Mouse (Mus musculus) MEL (cell line): ENCODE measurements around the gene Krtap3-2. TPM values are rescaled to one million over a fixed set of nuclear protein-coding genes. Genes with fewer than 3 reads are reported as not detected.

Experiments used
- DNase-seq: peaks from one replicate; pipeline ENCODE4 v3.0.0; 2011; ENCODE audit warnings: low read depth, low spot score
- H3K27ac ChIP-seq: 2 replicates; pipeline ENCODE4 v1.5.1; 2012; ENCODE audit warnings: low read depth, mild to moderate bottlenecking, control low read depth, low read length, moderate library complexity; ENCODE audit not compliant: control insufficient read depth
- H3K27me3 ChIP-seq, 2 experiments: fragments of 150-350 bp in 1 of 2; sonication (generic) in 1 of 2; 2 replicates each; pipeline ENCODE4 v1.6.1; 2012; ENCODE audit warnings: low read length in 2 of 2, mild to moderate bottlenecking in 2 of 2, improper control_type of control experiment in 1 of 2, moderate library complexity in 1 of 2; ENCODE audit not compliant: insufficient read depth in 2 of 2, control insufficient read depth in 1 of 2
- H3K36me3 ChIP-seq, 2 experiments: 2 replicates each; pipeline ENCODE4 v1.6.1; 2012 to 2014; ENCODE audit warnings: low read length in 2 of 2, improper control_type of control experiment in 1 of 2, inconsistent platforms in 1 of 2, mild to moderate bottlenecking in 1 of 2; ENCODE audit not compliant: insufficient read depth in 2 of 2, control insufficient read depth in 1 of 2
- H3K4me1 ChIP-seq, 2 experiments: fragments of 150-350 bp in 1 of 2; sonication (generic) in 1 of 2; 2 replicates each; pipeline ENCODE4 v1.6.1; 2012; ENCODE audit warnings: low read length in 2 of 2, improper control_type of control experiment in 1 of 2, mild to moderate bottlenecking in 1 of 2; ENCODE audit not compliant: insufficient read depth in 2 of 2, control insufficient read depth in 1 of 2
- H3K4me3 ChIP-seq, 2 experiments: fragments of 150-350 bp in 1 of 2; sonication (generic) in 1 of 2; 2 replicates each; pipeline ENCODE4 v1.5.1; 2012; ENCODE audit warnings: low read depth in 2 of 2, low read length in 2 of 2, mild to moderate bottlenecking in 2 of 2, moderate library complexity in 2 of 2, control low read depth in 1 of 2, improper control_type of control experiment in 1 of 2; ENCODE audit not compliant: control insufficient read depth in 1 of 2, insufficient read depth in 1 of 2
- H3K79me2 ChIP-seq: 2 replicates; pipeline ENCODE4 v1.6.1; 2012; ENCODE audit warnings: mild to moderate bottlenecking, low read length, moderate library complexity; ENCODE audit not compliant: control insufficient read depth, poor library complexity, insufficient read depth
- H3K9ac ChIP-seq: 2 replicates; pipeline ENCODE4 v1.6.1; 2012; ENCODE audit warnings: low read depth, mild to moderate bottlenecking, control low read depth, low read length, moderate library complexity; ENCODE audit not compliant: control insufficient read depth, poor library complexity, severe bottlenecking
- H3K9me3 ChIP-seq: fragments of 150-350 bp; sonication (generic); replicated peaks from 2 replicates; pipeline ENCODE4 v1.6.1; 2012; ENCODE audit warnings: mild to moderate bottlenecking, low read length, improper control_type of control experiment, moderate library complexity; ENCODE audit not compliant: insufficient read depth
- BHLHE40 ChIP-seq: IDR thresholded peaks from 2 replicates; pipeline ENCODE4 v1.6.1; 2012; ENCODE audit warnings: low read depth, mild to moderate bottlenecking, inconsistent platforms, low read length, improper control_type of control experiment, borderline replicate concordance
- CTCF ChIP-seq, 3 experiments: IDR thresholded peaks in 2 of 3; conservative IDR thresholded peaks in 1 of 3; 2 replicates each; pipeline ENCODE4 v1.5.1; 2011 to 2012; ENCODE audit warnings: low read length in 3 of 3, low read depth in 2 of 3, mild to moderate bottlenecking in 2 of 3, improper control_type of control experiment in 1 of 3, inconsistent platforms in 1 of 3, mixed read lengths in 1 of 3, moderate library complexity in 1 of 3; ENCODE audit not compliant: control insufficient read depth in 1 of 3, insufficient read depth in 1 of 3, poor library complexity in 1 of 3, severe bottlenecking in 1 of 3
- E2F4 ChIP-seq: IDR thresholded peaks from 2 replicates; pipeline ENCODE4 v1.6.1; 2011; ENCODE audit warnings: low read depth, low read length, improper control_type of control experiment, borderline replicate concordance
- ELF1 ChIP-seq: IDR thresholded peaks from 2 replicates; pipeline ENCODE4 v1.6.1; 2014; ENCODE audit warnings: low read depth, mild to moderate bottlenecking, inconsistent platforms, low read length, improper control_type of control experiment, moderate library complexity
- GATA1 ChIP-seq: IDR thresholded peaks from 2 replicates; pipeline ENCODE4 v1.6.1; 2011; ENCODE audit warnings: low read depth, low read length, improper control_type of control experiment
- HCFC1 ChIP-seq: IDR thresholded peaks from 2 replicates; pipeline ENCODE4 v1.6.1; 2012; ENCODE audit warnings: low read depth, mild to moderate bottlenecking, inconsistent platforms, low read length, improper control_type of control experiment, moderate library complexity
- KAT2A ChIP-seq: conservative IDR thresholded peaks from 2 replicates; pipeline ENCODE4 v1.6.1; 2012; ENCODE audit warnings: low read depth, low read length, improper control_type of control experiment, inconsistent platforms
- MAX ChIP-seq: IDR thresholded peaks from 2 replicates; pipeline ENCODE4 v1.6.1; 2011; ENCODE audit warnings: low read length, improper control_type of control experiment
- MXI1 ChIP-seq: IDR thresholded peaks from 2 replicates; pipeline ENCODE4 v1.6.1; 2011; ENCODE audit warnings: mild to moderate bottlenecking, low read depth, low read length, improper control_type of control experiment
- MYB ChIP-seq: IDR thresholded peaks from 2 replicates; pipeline ENCODE4 v1.6.1; 2011; ENCODE audit warnings: mild to moderate bottlenecking, low read depth, low read length, improper control_type of control experiment
- NELFE ChIP-seq: IDR thresholded peaks from 2 replicates; pipeline ENCODE4 v1.6.1; 2011; ENCODE audit warnings: low read depth, low read length, improper control_type of control experiment
- NRF1 ChIP-seq: IDR thresholded peaks from 2 replicates; pipeline ENCODE4 v1.6.1; 2014; ENCODE audit warnings: low read depth, mild to moderate bottlenecking, inconsistent platforms, low read length, improper control_type of control experiment, moderate library complexity; ENCODE audit not compliant: poor library complexity, insufficient read depth, severe bottlenecking
- POLR2AphosphoS2 ChIP-seq: IDR thresholded peaks from 2 replicates; pipeline ENCODE4 v1.6.1; 2011; ENCODE audit warnings: low read length, improper control_type of control experiment
- RAD21 ChIP-seq: IDR thresholded peaks from 2 replicates; pipeline ENCODE4 v1.6.1; 2011; ENCODE audit warnings: mild to moderate bottlenecking, low read depth, low read length, improper control_type of control experiment
- TAL1 ChIP-seq: IDR thresholded peaks from 2 replicates; pipeline ENCODE4 v1.6.1; 2012; ENCODE audit warnings: mild to moderate bottlenecking, inconsistent platforms, low read length, moderate library complexity, mixed read lengths
- TBP ChIP-seq: IDR thresholded peaks from 2 replicates; pipeline ENCODE4 v1.8.0; 2011; ENCODE audit warnings: low read depth, low read length, improper control_type of control experiment
- TCF12 ChIP-seq: IDR thresholded peaks from 2 replicates; pipeline ENCODE4 v1.6.1; 2014; ENCODE audit warnings: low read depth, mild to moderate bottlenecking, inconsistent platforms, low read length, improper control_type of control experiment, moderate library complexity
- UBTF ChIP-seq: IDR thresholded peaks from 2 replicates; pipeline ENCODE4 v1.6.1; 2012; ENCODE audit warnings: low read depth, mild to moderate bottlenecking, inconsistent platforms, low read length, improper control_type of control experiment, moderate library complexity, borderline replicate concordance; ENCODE audit not compliant: insufficient read depth
- USF2 ChIP-seq, 2 experiments: IDR thresholded peaks; 2 replicates each; pipeline ENCODE4 v1.6.1; 2011 to 2012; ENCODE audit warnings: improper control_type of control experiment in 2 of 2, low read length in 2 of 2, borderline replicate concordance in 1 of 2, inconsistent platforms in 1 of 2, low read depth in 1 of 2, mild to moderate bottlenecking in 1 of 2; ENCODE audit not compliant: insufficient read depth in 1 of 2
- ZKSCAN1 ChIP-seq: IDR thresholded peaks from 2 replicates; pipeline ENCODE4 v1.6.1; 2012; ENCODE audit warnings: low read depth, mild to moderate bottlenecking, inconsistent platforms, low read length, improper control_type of control experiment, moderate library complexity
- ZMIZ1 ChIP-seq: IDR thresholded peaks from 2 replicates; pipeline ENCODE4 v1.6.1; 2012; ENCODE audit warnings: low read depth, mild to moderate bottlenecking, inconsistent platforms, low read length, improper control_type of control experiment, moderate library complexity
- ZNF384 ChIP-seq: IDR thresholded peaks from 2 replicates; pipeline ENCODE4 v1.6.1; 2012; ENCODE audit warnings: low read depth, mild to moderate bottlenecking, inconsistent platforms, low read length, improper control_type of control experiment
- polyA plus RNA-seq, 2 experiments: library from polyadenylated mRNA; stranded (reverse) in 1 of 2; unstranded in 1 of 2; fragments of >175 nt in 1 of 2; fragments of >200 nt in 1 of 2; gene quantifications; 2 replicates each; pipeline versions ENCODE4 v1.2.1 to v1.2.4; 2012; ENCODE audit warnings: low replicate concordance in 2 of 2, low read depth in 1 of 2; ENCODE audit not compliant: insufficient read length in 2 of 2, insufficient read depth in 1 of 2, missing spikeins in 1 of 2
- total RNA-seq: library from RNA; depleted of rRNA; stranded (reverse); fragments of 300-350 nt; gene quantifications from 2 replicates; pipeline ENCODE4 v1.2.3, GENCODE M21; 2012

Gene Krtap3-2
- total and polyA plus RNA-seq, 3 experiments, result not detected

DNA sequence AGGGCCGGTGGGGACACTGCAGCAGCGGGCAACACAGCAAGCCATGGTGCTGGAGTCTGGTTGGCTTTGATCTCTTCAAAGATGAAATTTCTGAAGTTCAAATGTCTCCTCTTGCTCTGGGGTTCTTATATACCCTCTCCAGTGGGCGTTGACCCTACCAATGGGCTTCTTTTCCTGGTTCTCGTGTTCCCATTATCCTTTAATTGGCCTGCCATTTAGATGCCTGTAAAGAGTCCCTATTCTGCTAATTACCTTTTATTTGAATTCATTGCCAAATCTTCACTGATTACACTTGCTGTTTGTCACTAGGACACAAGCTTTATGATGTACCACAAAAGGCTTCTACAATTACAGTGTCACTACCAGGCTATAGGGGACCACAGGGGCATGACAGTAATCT lies 5.9 kb downstream of the Krtap3-2 start, which contains the start of gene Krtap3-3:
Krtap3-3 (minus strand) TSS at position 101 of the 400 bp plus-strand sequence.
- Histone ChIP-seq H3K36me3 (no peaks in the 10 kb centered on the region), H3K27ac (no peak within 1 kb of the TSS), H3K9ac (no peak within 1 kb of the TSS), H3K4me3 (no peak within 1 kb of the TSS), H3K9me3 (no peaks in the 10 kb centered on the region), H3K4me1 (no peaks in the 10 kb centered on the region), H3K27me3 (no peaks in the 10 kb centered on the region), H3K79me2 (no peaks in the 10 kb centered on the region)
- DNase-seq, result no peak
- TF ChIP-seq CTCF (IDR thresholded peaks at IDR 0.05 in 2 of 3, conservative IDR thresholded peaks at IDR 0.05 in 1 of 3; ENCODE audit: control insufficient read depth in 1 of 3, insufficient read depth in 1 of 3, low read depth in 2 of 3, low read length in 3 of 3, poor library complexity in 1 of 3, severe bottlenecking in 1 of 3) (no peak), NELFE (no peak), MYB (no peak), GATA1 (no peak), MXI1 (no peak), E2F4 (no peak), ZMIZ1 (no peak), ZKSCAN1 (no peak), BHLHE40 (no peak)

DNA sequence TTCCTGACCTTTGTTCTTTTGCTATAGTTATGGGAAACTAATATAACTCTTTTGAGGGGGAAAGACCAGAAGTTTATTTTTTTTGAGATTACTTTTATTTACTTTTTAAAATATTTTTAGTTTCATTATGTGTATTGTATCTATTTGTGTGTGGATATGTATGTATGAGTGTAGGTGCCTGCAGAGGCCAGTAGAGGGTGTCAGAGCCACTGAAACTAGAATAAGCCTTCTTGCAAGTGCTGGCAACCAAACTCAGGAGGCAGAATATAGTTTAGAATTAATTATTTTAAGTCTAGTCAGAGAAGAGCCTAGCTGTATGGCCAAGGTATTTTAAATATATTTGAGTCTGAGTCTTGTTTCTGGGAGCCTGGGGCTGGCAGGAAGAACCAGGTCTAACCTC lies 8.8 kb downstream of the Krtap3-2 start:
- H3K36me3 ChIP-seq, result no peaks in the 10 kb centered on the region
- no peak overlapping the region for H3K9ac ChIP-seq
- no peaks in the 10 kb centered on the region for H3K4me1 ChIP-seq
- no peaks in the 10 kb centered on the region for H3K27me3 ChIP-seq
- no peaks in the 10 kb centered on the region for H3K79me2 ChIP-seq
- H3K9me3 ChIP-seq, result no peaks in the 10 kb centered on the region
- TF ChIP-seq RAD21 (peak; percentile 4), UBTF (no peak), TCF12 (no peak), ZKSCAN1 (no peak), MAX (no peak), KAT2A (no peak), CTCF (IDR thresholded peaks at IDR 0.05 in 2 of 3, conservative IDR thresholded peaks at IDR 0.05 in 1 of 3; ENCODE audit: control insufficient read depth in 1 of 3, insufficient read depth in 1 of 3, low read depth in 2 of 3, low read length in 3 of 3, poor library complexity in 1 of 3, severe bottlenecking in 1 of 3) (peak in 1 of 3 experiments; percentile 2; a peak in 1 of 6 replicates)
- TF ChIP-seq, all 39 proteins: peak for 2
- Histone ChIP-seq H3K4me3 (no peak overlapping the region), H3K27ac (no peak overlapping the region)
- DNase-seq, result peak; percentile 4

DNA sequence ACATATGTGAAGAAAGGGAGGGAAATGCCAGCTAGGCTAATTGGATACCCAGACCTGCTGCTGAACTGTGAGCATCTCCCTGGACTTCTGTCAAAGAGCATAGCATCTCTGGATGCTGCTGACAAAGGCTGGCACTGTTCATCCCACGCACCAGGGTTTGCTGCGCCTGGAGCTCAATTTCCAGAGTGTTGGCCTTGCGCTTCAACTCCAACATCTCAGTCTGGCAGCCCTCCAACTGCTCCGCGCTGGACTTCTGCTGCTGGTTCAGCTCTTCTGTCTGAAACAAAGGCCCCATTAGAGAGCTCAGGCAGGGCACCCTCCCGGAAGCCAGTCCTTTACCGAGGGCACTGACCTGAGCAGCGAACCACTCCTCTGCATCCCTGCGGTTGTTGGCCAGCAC lies 16.9 kb downstream of the Krtap3-2 start:
- Histone ChIP-seq H3K4me1 (no peaks in the 10 kb centered on the region), H3K27ac (no peak overlapping the region), H3K4me3 (no peak overlapping the region), H3K9ac (no peak overlapping the region), H3K9me3 (no peaks in the 10 kb centered on the region), H3K36me3 (no peaks in the 10 kb centered on the region), H3K79me2 (no peaks in the 10 kb centered on the region), H3K27me3 (no peaks in the 10 kb centered on the region)
- TF ChIP-seq E2F4 (no peak), TBP (no peak), BHLHE40 (no peak), RAD21 (no peak), USF2 (IDR thresholded peaks at IDR 0.05; ENCODE audit: borderline replicate concordance in 1 of 2, insufficient read depth in 1 of 2, low read depth in 1 of 2, low read length in 2 of 2) (no peak), ZKSCAN1 (no peak), TAL1 (no peak), ELF1 (no peak), HCFC1 (no peak), TCF12 (no peak), POLR2AphosphoS2 (no peak), MAX (no peak), MXI1 (no peak), ZNF384 (no peak), NELFE (no peak), NRF1 (no peak)
- DNase-seq, result no peak
